Mouse (Mus musculus): ENCODE data around the gene Inafm2.

The Inafm2 gene

GRCm38 (mm10) chr2:118781115-118781514 lies 35.6 kb downstream of the Inafm2 start:
- DNase-seq (ENCODE audit: low spot score in 2 of 2): no peak

DNA sequence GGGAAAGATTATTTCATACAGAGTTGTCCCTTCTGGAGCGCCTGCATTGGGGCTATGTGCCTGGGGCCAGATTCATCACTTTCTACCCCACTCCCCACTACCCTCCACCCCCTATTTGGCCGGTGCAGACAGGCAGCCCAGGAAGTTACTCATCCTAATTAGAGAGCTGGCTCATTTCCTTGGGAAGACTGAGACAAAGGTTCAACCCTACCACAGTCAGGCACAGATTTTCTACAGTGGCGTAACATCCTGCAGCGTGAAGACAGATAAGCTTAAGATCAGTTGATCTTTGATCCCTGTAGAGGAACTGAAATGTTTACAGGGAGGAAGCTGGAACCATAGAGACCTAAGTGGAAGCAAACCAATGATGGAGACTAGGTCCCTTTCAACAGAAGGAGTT lies 36.7 kb downstream of the Inafm2 start:
- DNase-seq (ENCODE audit: low spot score in 2 of 2): no peak

DNA sequence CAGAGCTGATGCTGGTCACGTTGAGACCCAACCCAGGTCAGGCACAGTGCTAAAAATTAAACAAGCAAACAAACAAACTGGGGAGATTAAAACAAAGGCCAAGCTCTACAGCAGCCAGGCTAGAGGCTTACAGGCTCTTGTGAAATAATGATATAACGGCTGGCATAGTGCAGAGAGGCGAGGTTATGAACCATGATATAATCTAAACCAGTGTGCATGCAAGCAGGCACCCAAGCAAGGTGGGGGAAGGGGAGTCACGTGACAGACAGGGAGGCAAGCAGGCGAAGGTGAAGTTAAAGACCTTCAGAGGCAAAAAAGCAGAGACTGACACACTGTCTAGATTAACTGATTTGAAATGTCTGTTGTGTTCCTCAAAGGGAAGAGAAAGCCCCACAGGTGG lies 37.5 kb downstream of the Inafm2 start:
- DNase-seq (ENCODE audit: low spot score in 2 of 2): no peak

GRCm38 (mm10) chr2:118783663-118784062 lies 38.1 kb downstream of the Inafm2 start:
- no peak for DNase-seq (ENCODE audit: low spot score in 2 of 2)

- no peak for DNase-seq (ENCODE audit: low spot score in 2 of 2)
Observed at GRCm38 (mm10) chr2:118786525-118786924, 41.0 kb downstream of the Inafm2 start.

GRCm38 (mm10) chr2:118789501-118789900 lies 43.9 kb downstream of the Inafm2 start:
- no peak for DNase-seq (ENCODE audit: low spot score in 2 of 2)

DNA sequence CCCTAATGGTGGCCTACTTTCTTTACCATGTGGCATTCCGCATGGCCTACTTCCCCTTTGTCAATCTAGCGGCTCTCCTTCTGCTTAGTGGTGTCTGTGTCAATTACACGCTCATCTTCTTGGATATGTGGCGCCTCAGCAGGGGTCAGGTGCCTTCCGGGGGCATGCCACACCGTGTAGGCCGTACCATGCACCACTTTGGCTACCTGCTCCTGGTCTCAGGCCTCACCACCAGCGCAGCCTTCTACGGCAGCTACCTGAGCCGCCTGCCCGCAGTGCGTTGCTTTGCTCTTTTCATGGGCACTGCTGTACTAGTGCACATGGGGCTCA lies 44.6 kb downstream of the Inafm2 start:
- no peak for DNase-seq (ENCODE audit: low spot score in 2 of 2)

DNA sequence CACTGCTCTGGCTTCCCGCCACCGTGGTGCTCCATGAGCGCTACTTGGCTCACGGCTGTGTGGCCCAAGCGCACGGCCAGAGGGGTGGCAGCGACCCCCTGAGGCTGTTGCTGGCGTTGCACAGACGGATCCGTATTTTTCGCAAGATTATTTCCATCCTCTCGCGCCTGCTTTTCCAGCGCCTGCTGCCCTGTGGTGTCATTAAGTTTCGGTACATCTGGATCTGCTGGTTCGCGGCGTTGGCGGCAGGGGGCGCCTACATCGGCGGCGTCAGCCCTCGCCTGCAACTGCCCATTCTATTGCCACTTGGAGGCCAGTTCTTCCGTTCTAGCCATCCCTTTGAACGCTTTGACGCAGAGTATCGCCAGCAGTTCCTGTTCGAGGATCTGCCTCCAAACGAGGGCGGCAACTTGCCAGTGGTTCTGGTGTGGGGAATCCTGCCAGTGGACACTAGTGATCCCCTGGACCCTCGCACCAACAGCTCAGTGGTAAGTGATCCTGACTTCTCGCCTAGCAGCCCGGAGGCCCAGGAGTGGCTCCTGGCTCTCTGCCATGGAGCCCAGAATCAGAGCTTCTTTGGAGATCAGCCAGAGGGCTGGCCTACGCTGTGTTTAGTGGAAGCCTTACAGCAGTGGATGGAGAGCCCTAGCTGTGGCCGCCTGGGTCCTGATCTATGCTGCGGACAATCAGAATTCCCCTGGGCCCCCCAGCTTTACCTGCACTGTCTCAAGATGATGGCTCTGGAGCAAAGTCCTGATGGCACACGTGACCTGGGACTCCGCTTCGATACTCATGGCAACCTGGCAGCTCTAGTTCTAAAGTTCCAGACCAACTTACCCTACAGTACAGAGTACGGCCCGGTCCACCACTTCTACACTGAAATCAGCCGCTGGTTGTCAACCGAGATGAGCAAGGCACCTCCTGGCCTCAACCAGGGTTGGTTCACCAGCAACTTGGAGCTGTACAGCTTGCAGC lies 45.3 kb downstream of the Inafm2 start:
- peak; percentile 53 to 55 for DNase-seq (ENCODE audit: low spot score in 2 of 2)

GRCm38 (mm10) chr2:118791591-118792258 lies 46.2 kb downstream of the Inafm2 start:
- no peak for DNase-seq (ENCODE audit: low spot score in 2 of 2)

DNA sequence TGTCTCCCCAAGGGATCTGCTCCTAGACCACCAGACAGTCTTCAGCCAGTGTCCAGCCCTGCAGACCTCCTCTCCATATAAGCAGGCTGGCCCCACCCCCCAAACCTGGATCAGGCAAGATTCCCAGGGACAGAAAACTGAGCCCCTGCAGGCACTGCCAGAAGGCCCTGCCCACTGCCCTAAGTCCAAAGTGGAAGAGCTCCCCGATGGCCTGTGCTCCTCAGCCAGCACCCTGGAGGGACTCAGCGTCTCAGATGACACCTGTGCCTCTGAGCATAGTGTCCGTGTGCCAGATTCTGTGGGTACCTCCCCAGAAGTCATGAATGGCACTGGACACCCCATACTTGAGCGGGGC lies 46.7 kb downstream of the Inafm2 start:
- no peak for DNase-seq (ENCODE audit: low spot score in 2 of 2)

DNA sequence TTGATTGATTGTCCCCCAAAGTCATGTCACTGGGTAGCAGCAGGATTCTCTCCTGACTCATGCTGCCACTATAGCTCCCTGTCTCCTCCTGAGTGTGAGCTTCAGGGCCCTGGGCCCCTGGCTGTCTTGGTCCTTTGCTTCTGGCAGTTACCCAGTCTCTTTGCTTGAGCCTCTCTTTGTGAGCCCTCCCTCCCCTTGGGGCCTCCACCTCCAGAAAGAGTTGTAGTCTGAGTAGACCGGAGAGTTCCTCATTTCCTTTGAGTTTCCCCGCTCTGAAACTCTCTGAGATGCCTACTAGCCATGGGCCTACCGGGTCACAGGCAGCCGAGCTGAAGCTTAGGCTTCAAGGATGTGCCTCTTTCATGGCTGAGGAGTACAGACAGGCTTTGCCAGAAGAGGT lies 48.1 kb downstream of the Inafm2 start:
- no peak for DNase-seq (ENCODE audit: low spot score in 2 of 2)

All from right cerebral cortex, adult 2 months (tissue).